Mouse (Mus musculus): Measurements from ENCODE around the gene Atp5d. TPM values are rescaled to one million over a fixed set of nuclear protein-coding genes. Genes with fewer than 3 reads are reported as not detected.

Atp5d gene
- total RNA-seq, 1 experiment from 2014 or later: 34.4 TPM

DNA sequence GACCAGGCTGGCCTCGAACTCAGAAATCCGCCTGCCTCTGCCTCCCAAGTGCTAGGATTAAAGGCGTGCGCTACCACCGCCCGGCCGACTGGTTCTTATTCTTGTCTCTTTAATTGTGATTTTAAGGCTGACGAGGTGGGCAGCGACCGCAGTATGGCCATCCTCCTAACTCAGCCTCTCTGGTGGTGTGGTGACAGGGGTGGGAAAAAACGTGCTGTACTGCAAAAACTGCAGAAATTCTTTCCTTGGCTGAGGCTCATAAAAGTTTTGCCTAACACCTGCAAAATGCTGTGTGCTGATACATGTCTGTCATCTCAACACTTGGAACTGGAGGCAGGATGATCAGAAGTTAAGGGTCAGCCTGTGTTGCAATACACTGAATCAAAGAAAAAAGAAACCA, 34.9 kb downstream of the Atp5d start:
- ATAC-seq (ENCODE audit: extremely low read depth, insufficient number of reproducible peaks, low FRiP score, poor library complexity, severe bottlenecking): no peak

DNA sequence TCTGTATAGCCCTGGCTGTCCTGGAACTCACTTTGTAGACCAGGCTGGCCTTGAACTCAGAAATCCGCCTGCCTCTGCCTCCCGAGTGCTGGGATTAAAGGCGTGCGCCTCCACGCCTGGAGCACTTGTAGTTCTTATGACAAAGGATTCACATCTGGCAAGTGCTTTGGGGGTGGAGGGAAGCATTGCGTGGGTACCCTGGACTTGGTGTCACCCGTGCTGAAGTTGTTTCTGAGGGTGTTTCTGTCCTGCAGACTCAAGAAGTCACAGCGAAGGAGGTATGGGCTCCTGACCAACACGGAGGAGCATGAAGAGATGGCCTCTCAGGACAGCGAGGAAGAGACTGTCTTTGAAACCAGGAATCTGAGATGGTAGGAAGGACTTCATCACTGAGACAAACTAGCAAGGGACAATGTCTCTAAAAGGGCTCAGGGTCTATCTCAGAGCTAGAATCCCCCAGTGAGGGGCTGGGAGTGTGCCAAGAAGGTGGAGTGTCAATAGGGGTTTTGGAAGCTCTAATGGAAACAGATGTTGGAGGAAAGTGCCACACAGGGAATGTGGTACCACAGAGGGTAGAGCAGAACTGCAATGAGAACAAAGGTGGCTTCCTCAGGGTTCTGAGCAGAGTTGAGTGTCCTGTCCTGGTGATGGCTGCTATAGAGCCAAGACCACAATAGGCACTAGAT, 35.7 kb downstream of the Atp5d start:
- ATAC-seq (ENCODE audit: extremely low read depth, insufficient number of reproducible peaks, low FRiP score, poor library complexity, severe bottlenecking): no peak

GRCm38 (mm10) chr10:80174705-80175104, 36.3 kb downstream of the Atp5d start:
- ATAC-seq (ENCODE audit: extremely low read depth, insufficient number of reproducible peaks, low FRiP score, poor library complexity, severe bottlenecking): peak; percentile 13; the same call in 1 of the 2 replicates

GRCm38 (mm10) chr10:80175536-80176269, 37.3 kb downstream of the Atp5d start:
- ATAC-seq (ENCODE audit: extremely low read depth, insufficient number of reproducible peaks, low FRiP score, poor library complexity, severe bottlenecking): no peak

- ATAC-seq (ENCODE audit: extremely low read depth, insufficient number of reproducible peaks, low FRiP score, poor library complexity, severe bottlenecking): no peak
Observed at GRCm38 (mm10) chr10:80176270-80176834, 37.9 kb downstream of the Atp5d start.

DNA sequence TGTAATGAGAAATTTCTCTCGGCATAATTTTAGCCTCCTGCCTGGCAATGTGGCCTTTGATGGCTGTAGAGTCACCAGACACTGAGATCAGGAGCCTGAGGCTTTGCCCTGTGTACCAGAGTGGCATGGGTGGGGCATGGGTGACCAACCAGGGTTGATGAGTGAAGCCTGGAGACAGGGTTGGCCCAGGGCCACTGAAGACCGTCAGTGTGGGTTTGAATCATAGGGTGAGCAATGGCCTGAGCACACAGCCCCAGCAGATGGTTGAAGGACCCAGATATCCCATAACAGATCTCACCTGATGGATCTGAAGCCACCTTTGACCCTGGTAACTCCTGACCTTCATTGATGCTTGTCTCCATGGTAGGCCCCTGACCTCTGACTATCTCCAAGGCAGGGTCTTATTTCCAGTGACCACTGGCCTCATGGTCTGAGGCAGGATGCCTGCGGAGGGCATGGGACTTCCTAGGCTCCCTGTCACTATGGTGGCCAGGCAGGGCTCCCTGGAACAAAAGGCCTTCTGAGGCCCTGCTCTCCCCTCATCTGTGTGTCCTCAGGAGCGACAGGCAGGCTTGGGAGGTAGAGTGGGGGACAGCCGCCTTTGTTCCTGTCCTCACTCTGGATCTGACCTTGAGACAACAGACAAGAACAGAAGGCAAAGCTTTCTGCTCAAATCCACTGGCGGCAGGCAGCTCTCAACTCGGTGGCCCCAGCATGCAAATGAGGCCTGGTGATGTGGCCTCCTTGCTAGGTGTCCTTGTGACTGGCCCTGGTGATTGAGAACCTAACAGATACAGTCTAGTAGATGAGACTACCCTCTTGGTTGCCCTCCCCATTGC, 39.2 kb downstream of the Atp5d start:
- no peak for ATAC-seq (ENCODE audit: extremely low read depth, insufficient number of reproducible peaks, low FRiP score, poor library complexity, severe bottlenecking)

- ATAC-seq (ENCODE audit: extremely low read depth, insufficient number of reproducible peaks, low FRiP score, poor library complexity, severe bottlenecking): no peak
Observed at GRCm38 (mm10) chr10:80179068-80180051, 40.9 kb downstream of the Atp5d start, which contains the start of gene Efna2. Gene Efna2 (plus strand): TSS chr10:80179482.

DNA sequence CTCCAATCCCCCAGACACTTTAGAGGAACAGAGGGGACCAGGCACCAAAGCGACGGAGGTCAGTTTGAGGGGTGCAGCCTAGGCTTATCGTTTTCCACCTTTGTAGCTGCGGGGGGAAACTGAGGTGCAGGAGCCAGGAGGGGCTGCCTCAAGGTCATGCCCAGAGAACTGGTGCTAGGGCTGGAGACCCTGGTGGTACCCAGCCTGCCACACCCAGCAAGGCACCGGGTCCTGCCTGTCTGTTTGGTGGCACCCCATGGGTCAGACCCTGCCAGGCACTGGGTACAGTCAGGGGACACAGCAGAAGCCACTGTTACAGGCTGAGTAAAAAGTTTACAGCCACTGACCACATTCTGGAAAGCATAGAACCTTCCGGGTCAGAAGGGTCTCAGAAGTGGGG, 41.9 kb downstream of the Atp5d start:
- ATAC-seq (ENCODE audit: extremely low read depth, insufficient number of reproducible peaks, low FRiP score, poor library complexity, severe bottlenecking): no peak

- ATAC-seq (ENCODE audit: extremely low read depth, insufficient number of reproducible peaks, low FRiP score, poor library complexity, severe bottlenecking): no peak
Observed at GRCm38 (mm10) chr10:80180823-80181222, 42.4 kb downstream of the Atp5d start.

GRCm38 (mm10) chr10:80182547-80182946, 44.1 kb downstream of the Atp5d start:
- ATAC-seq (ENCODE audit: extremely low read depth, insufficient number of reproducible peaks, low FRiP score, poor library complexity, severe bottlenecking): no peak

DNA sequence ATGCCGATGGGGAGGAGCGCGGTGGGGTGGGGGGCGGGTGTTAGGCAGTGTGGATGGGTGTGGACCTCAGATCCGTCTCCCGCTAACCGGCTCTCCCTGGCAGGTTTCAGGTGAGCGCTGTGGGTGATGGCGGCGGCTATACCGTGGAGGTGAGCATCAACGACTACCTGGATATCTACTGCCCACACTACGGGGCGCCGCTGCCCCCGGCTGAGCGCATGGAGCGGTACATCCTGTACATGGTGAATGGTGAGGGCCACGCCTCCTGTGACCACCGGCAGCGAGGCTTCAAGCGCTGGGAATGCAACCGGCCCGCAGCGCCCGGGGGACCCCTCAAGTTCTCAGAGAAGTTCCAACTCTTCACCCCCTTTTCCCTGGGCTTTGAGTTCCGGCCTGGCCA, 48.2 kb downstream of the Atp5d start:
- no peak for ATAC-seq (ENCODE audit: extremely low read depth, insufficient number of reproducible peaks, low FRiP score, poor library complexity, severe bottlenecking)

- no peak for ATAC-seq (ENCODE audit: extremely low read depth, insufficient number of reproducible peaks, low FRiP score, poor library complexity, severe bottlenecking)
Observed at GRCm38 (mm10) chr10:80187739-80188138, 49.3 kb downstream of the Atp5d start.

GRCm38 (mm10) chr10:80188453-80189024, 50.1 kb downstream of the Atp5d start:
- ATAC-seq (ENCODE audit: extremely low read depth, insufficient number of reproducible peaks, low FRiP score, poor library complexity, severe bottlenecking): no peak

- ATAC-seq (ENCODE audit: extremely low read depth, insufficient number of reproducible peaks, low FRiP score, poor library complexity, severe bottlenecking): no peak
Observed at GRCm38 (mm10) chr10:80189999-80190398, 51.6 kb downstream of the Atp5d start.

DNA sequence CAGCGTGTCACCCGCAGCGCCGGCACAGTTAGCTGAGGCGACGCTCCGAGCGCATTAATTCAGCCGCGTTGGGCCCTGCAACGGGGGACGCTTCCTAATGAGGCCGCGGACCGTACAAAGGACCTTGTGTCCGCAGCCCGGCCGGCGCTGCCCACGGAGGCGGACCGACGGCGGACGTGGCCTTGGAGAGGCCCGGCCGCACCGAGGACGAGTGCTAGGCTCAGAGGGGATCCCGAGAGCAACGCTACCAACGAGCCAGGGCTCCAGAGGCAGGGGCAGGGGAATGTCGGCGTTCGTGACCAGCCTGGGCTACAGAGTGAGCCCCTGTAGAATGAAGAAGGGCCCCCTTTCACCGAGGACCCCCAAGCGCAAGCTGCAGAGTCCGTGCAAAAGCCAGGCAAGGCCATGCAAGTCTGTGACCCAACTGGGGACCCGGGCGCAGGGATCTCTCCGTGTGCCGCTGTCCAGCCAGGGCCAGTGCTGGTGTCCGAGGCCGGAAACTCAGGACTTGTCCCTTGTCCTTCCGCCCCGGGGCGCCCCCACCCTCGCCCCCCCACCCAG, 52.1 kb downstream of the Atp5d start:
- ATAC-seq (ENCODE audit: extremely low read depth, insufficient number of reproducible peaks, low FRiP score, poor library complexity, severe bottlenecking): no peak

GRCm38 (mm10) chr10:80193976-80194375, 55.5 kb downstream of the Atp5d start:
- no peak for ATAC-seq (ENCODE audit: extremely low read depth, insufficient number of reproducible peaks, low FRiP score, poor library complexity, severe bottlenecking)

GRCm38 (mm10) chr10:80194441-80194840, 56.0 kb downstream of the Atp5d start:
- no peak for ATAC-seq (ENCODE audit: extremely low read depth, insufficient number of reproducible peaks, low FRiP score, poor library complexity, severe bottlenecking)
